Mouse (Mus musculus): ENCODE measurements around the gene Shisa7. TPM values are rescaled to one million over a fixed set of nuclear protein-coding genes. Genes with fewer than 3 reads are reported as not detected.

Gene Shisa7
- total RNA-seq, 4 experiments from 2014 or later, result 133 to 179 (median 153) TPM

GRCm38 (mm10) chr7:4795767-4796433 is 48.6 kb downstream of the Shisa7 start:
- no peak for DNase-seq (ENCODE audit: low spot score in 2 of 2)

DNA sequence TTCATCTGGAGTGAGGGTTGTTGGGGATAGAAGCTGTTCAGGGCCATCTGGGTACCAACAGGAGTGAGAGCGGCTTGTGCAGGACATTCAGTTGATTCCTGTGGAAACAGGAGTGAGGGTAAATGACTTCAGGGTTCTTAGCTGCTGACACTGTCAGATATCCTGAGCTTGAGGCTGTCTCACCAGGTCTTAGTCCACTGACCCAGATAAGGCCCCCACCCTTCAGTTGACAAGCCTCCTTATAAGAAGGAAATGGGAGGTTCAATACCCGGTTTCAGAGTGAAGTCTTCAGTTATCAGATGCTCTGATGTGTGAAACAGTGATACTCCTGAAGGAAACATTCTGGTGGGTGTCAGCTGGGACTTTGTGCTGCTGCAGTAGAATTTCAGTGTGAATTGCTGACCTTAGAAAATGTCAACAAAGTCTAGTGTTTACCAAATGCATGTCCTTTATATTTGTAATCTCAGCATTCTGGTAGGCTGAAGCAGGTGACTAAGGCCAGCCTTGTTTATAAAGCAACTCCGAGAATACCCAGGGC is 49.8 kb downstream of the Shisa7 start:
- DNase-seq (ENCODE audit: low spot score in 2 of 2), result no peak

DNA sequence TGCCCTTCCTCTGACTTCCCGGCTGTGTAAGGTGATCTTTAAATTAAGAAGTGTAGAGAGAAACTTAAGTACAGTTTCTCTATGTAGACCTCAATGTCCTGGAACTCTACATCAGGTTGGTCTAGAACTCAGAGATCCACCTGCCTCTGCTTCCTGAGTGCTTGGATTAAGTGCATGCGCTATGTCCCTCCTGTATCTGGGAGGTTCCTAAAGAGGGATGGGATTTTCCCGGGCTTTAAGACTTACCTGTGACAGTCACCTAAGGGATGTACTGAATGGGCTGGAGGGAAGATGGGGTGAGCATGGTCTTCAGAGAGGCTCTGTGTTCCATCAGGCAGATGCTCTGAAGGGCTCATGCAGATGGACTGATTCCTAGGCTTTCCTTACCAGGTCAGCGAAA is 50.8 kb downstream of the Shisa7 start:
- no peak for DNase-seq (ENCODE audit: low spot score in 2 of 2)

DNA sequence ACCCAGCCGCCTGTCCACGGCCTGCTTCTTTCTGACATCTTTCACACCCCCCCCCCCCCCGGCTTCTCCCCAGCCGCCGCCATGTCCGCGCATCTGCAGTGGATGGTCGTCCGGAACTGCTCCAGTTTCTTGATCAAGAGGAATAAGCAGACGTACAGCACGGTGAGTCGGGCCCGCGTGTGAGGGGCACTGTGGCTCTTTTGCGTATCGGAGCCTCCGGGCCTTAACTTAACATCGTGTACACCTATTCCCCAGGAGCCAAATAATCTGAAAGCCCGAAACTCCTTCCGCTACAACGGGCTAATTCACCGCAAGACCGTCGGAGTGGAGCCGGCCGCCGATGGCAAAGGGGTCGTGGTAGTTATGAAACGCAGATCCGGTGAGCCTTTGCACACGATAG is 51.2 kb downstream of the Shisa7 start:
- DNase-seq (ENCODE audit: low spot score in 2 of 2), result peak in 1 of 2 experiments; percentile 19

GRCm38 (mm10) chr7:4792278-4793212 is 52.0 kb downstream of the Shisa7 start, which contains the start of gene Rpl28:
TSS of gene Rpl28 (plus strand) at chr7:4792874.
- peak; percentile 93 to 94 for DNase-seq (ENCODE audit: low spot score in 2 of 2)

DNA sequence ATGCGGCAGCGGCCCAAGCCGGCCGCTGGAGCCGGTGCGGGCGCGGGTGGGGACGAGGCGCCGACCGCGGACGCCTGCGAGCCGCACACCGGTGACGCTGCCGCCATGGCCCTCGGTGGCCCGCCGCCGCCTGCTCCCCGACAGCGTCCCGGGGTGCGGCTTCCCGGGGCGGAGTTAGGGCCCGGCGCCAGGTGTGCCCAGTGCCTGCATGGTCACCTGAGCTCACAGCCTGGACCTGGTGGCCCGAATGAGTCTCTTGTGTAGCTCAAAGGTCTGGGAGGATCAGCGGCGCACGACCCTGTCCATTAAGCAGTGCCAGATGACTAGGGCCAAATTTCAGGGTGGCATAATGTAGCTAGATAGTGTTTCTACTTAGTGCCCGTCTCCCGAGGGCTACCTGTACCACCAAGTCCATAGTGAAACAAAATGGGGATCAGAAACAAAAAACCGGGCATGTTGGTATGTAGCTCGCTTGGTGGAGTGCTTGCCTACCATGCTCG is 55.0 kb downstream of the Shisa7 start, which contains the start of gene Tmem238:
Tmem238 (minus strand) TSS at position 221 of the 500 bp plus-strand sequence.
- DNase-seq (ENCODE audit: low spot score in 2 of 2), result no peak

DNA sequence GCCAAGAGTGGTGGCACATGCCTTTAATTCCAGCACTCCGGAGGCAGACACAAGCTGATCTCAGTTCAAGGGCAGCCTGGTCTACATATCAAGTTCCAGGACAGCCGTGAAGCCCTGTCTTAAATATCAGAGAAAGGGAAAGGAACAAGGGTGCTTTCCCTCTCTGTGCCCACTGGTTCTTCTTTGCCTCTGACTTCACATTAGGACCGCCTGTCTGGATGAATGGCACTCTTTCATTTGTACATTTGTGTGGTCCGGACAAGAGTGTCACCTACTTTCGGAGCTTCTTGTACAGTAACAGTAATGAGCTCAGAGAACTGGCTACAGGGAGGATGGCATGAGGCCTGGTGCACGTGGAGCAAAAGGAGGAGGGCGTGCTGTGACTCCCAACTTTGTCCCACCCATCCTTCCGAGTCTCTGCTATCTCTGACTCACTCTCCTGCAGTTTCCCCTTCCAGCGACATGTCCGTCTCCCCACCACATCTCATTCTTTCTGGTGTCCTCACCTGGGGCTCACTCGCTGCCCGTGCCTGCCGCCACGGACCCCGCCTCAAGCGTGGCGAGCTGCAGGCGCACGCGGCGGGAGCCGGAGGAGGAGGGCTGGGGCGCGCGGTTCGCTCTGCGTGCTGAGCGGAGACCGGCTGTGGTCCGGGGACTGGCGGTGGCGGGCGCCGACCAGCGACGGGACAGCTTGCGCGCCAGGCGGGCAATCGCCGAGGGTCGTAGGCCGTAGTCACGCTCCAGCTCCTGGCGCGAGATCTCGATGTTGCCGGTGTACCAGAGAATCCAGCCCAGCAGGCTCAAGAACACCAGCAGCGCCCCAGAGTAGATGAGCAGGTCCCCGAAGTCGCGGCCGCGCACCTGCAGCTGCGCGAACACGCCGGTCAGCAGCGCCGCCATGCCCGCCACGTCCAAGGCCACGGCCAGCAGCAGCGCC is 55.7 kb downstream of the Shisa7 start:
- DNase-seq (ENCODE audit: low spot score in 2 of 2), result peak in 1 of 2 experiments; percentile 52

GRCm38 (mm10) chr7:4783667-4784268 is 60.7 kb downstream of the Shisa7 start:
- no peak for DNase-seq (ENCODE audit: low spot score in 2 of 2)

GRCm38 (mm10) chr7:4782759-4783158 is 61.7 kb downstream of the Shisa7 start, which contains the start of the genes Il11 and Tmem190:
TSS of gene Il11 (minus strand) at chr7:4782859.
TSS of gene Tmem190 (plus strand) at chr7:4782937.
- DNase-seq (ENCODE audit: low spot score in 2 of 2), result no peak

DNA sequence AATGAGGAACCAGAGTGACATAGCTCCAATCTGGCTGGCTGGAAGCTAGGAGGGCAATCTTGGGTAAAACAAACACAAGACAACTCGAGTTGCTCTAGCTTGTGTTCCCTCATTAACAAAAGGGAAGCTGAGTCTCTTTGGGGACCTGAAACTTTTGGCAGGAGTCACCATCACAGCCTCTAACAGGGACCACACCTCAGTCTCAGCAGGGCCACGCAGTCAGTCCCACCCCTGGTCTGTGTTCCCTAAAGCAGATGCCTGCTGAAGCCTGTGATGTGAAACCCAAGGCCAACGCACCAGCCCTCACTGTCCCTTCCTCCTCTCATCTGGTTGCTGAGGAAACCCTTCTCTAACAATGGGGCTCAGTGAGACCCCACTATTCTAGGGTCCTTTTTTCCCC is 62.4 kb downstream of the Shisa7 start:
- no peak for DNase-seq (ENCODE audit: low spot score in 2 of 2)

GRCm38 (mm10) chr7:4779921-4780320 is 64.6 kb downstream of the Shisa7 start:
- DNase-seq (ENCODE audit: low spot score in 2 of 2), result no peak

DNA sequence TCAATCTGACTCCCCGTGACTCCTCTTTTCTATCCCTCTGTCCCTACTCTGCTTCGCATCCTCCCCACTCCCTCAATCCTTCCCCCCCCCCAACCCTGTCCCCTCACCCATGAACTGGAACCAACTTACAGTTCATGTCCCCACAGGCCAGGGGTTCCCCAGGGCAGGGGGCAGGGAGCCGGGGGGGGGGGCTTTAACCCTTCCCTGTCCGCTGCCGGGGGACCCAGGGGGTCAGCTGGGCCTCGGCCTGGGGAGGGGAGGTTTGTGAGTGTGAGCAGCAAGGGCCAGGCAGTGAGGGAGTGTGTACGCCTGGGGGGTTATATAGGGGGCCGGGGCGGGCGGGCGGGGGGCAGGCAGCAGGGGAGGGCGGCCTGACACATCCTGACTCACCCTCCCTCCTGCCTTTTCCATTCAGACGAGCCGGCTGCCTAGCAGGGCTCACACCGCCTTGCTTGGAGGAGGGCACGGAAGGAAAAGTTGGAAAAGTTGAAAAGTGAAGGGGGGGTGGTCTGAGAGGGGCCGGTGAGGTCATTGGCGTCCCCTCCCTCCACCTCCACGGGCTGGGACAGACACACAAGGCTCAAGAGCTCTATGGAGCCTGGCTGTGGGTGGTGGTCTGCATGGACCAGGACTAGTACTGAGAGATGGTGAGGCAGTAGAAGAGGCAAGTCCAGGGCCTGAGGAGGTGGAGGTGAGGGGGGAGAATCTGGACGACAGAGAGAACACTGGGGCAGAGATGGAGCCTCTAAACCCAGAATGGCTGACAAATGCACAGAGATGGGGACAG is 66.5 kb downstream of the Shisa7 start:
- no peak for DNase-seq (ENCODE audit: low spot score in 2 of 2)

GRCm38 (mm10) chr7:4776861-4777830 is 67.3 kb downstream of the Shisa7 start:
- DNase-seq (ENCODE audit: low spot score in 2 of 2), result no peak

GRCm38 (mm10) chr7:4776131-4776530 is 68.4 kb downstream of the Shisa7 start:
- no peak for DNase-seq (ENCODE audit: low spot score in 2 of 2)
